In genomic region chr5:113634887-113635610, GRCm38 (mm10) we compare ENCODE assay signal across 7 mouse cellular contexts.
"Had no signal": no experiment of that assay in that cellular context is flagged by ENCODE, and none has a peak within 500 bp of the region (broad histone marks: within the 10 kb centered on the region; RNA-seq: fewer than 3 reads in every experiment).

No protein-coding gene starts in this region.

- H3K9ac ChIP-seq: intestine, embryonic 15.5 days; limb, embryonic 13.5 days; liver, embryonic 14.5 days; midbrain, embryonic 15.5 days; neural tube, embryonic 15.5 days had no signal

- ATAC-seq: intestine, embryonic 15.5 days; midbrain, embryonic 15.5 days had no signal

- H3K27ac ChIP-seq: intestine, embryonic 15.5 days; liver, embryonic 14.5 days; midbrain, embryonic 15.5 days; neural tube, embryonic 15.5 days had no signal

- H3K4me3 ChIP-seq: intestine, embryonic 15.5 days; limb, embryonic 13.5 days; midbrain, embryonic 15.5 days; neural tube, embryonic 15.5 days had no signal

- DNase-seq: right cerebral cortex, postnatal 25 days; thymus, postnatal 36 days had no signal

- H3K4me2 ChIP-seq: intestine, embryonic 15.5 days; midbrain, embryonic 15.5 days; neural tube, embryonic 15.5 days had no signal

- H3K36me3 ChIP-seq: intestine, embryonic 15.5 days; limb, embryonic 13.5 days; midbrain, embryonic 15.5 days; neural tube, embryonic 15.5 days had no signal

- H3K27me3 ChIP-seq: intestine, embryonic 15.5 days; midbrain, embryonic 15.5 days; neural tube, embryonic 15.5 days had no signal

- H3K4me1 ChIP-seq: midbrain, embryonic 15.5 days had no signal

- H3K9me3 ChIP-seq: intestine, embryonic 15.5 days; limb, embryonic 13.5 days; midbrain, embryonic 15.5 days; neural tube, embryonic 15.5 days had no signal
